Mouse (Mus musculus) thymus, adult 2 months (tissue): ENCODE results near the gene Rbbp9. TPM values are rescaled to one million over a fixed set of nuclear protein-coding genes. Genes with fewer than 3 reads are reported as not detected.

Experiments used
- DNase-seq: peaks from one replicate; pipeline ENCODE4 v3.0.0; 2021
- H3K27ac ChIP-seq: fragments of 200-500 bp; 2 replicates; pipeline ENCODE4 v1.5.1; 2012; ENCODE audit warnings: low read length, control low read depth; ENCODE audit not compliant: control insufficient read depth, insufficient read depth
- H3K27me3 ChIP-seq: fragments of 200-500 bp; 2 replicates; pipeline ENCODE4 v1.6.1; 2012; ENCODE audit warnings: mild to moderate bottlenecking, low read length, moderate library complexity, mixed read lengths; ENCODE audit not compliant: control insufficient read depth, insufficient read depth
- H3K36me3 ChIP-seq: fragments of 200-500 bp; 2 replicates; pipeline ENCODE4 v1.6.1; 2012; ENCODE audit warnings: mild to moderate bottlenecking, low read length, moderate library complexity; ENCODE audit not compliant: control insufficient read depth, insufficient read depth
- H3K4me1 ChIP-seq: fragments of 200-500 bp; replicated peaks from 2 replicates; pipeline ENCODE4 v1.6.1; 2012; ENCODE audit warnings: low read length; ENCODE audit not compliant: control insufficient read depth, insufficient read depth
- H3K4me3 ChIP-seq: fragments of 200-500 bp; 2 replicates; pipeline ENCODE4 v1.5.1; 2012; ENCODE audit warnings: mild to moderate bottlenecking, low read length, control low read depth, moderate library complexity; ENCODE audit not compliant: control insufficient read depth, insufficient read depth
- CTCF ChIP-seq: fragments of 200-500 bp; IDR thresholded peaks from 2 replicates; pipeline ENCODE4 v1.5.1; 2012; ENCODE audit warnings: mild to moderate bottlenecking, control low read depth, low read length, moderate library complexity, borderline replicate concordance; ENCODE audit not compliant: control insufficient read depth, poor library complexity, insufficient read depth; ENCODE audit errors: extremely low read depth
- POLR2A ChIP-seq: fragments of 200-500 bp; IDR thresholded peaks from 2 replicates; pipeline ENCODE4 v1.6.1; 2012; ENCODE audit warnings: mild to moderate bottlenecking, low read length, control low read depth, moderate library complexity; ENCODE audit not compliant: control insufficient read depth, poor library complexity, insufficient read depth; ENCODE audit errors: extremely low read depth
- WGBS: fragments of 180-500 bp; shearing (Covaris S2); methylation state at CpG from one replicate; pipeline ENCODE4 v1.1.7; 2018; 5-methylcytosine and 5-hydroxymethylcytosine counted together
- polyA plus RNA-seq: library from polyadenylated mRNA; depleted of rRNA; stranded (reverse); fragments of >200 nt; gene quantifications from 2 replicates; pipeline ENCODE4 v1.2.3, GENCODE M21; 2012; rRNA removed

Rbbp9 gene
- polyA plus RNA-seq, 1 experiment = 5.1 TPM

GRCm38 (mm10) chr2:144519772-144520171 lies 30.9 kb downstream of the Rbbp9 start:
- Histone ChIP-seq H3K27me3 (no peaks in the 10 kb centered on the region), H3K4me1 (no peaks in the 10 kb centered on the region), H3K4me3 (no peak overlapping the region), H3K36me3 (no peaks in the 10 kb centered on the region), H3K27ac (no peak overlapping the region)
- no peak for DNase-seq
- 80% methylated on average over 3 of the region's 3 CpGs for WGBS
- TF ChIP-seq CTCF (no peak), POLR2A (no peak)

GRCm38 (mm10) chr2:144514619-144515018 lies 36.0 kb downstream of the Rbbp9 start:
- Histone ChIP-seq H3K27ac (no peak overlapping the region), H3K36me3 (no peaks in the 10 kb centered on the region), H3K4me1 (no peaks in the 10 kb centered on the region), H3K27me3 (no peaks in the 10 kb centered on the region), H3K4me3 (no peak overlapping the region)
- WGBS = 87% methylated on average over 3 of the region's 3 CpGs
- TF ChIP-seq CTCF (no peak), POLR2A (no peak)
- no peak for DNase-seq

DNA sequence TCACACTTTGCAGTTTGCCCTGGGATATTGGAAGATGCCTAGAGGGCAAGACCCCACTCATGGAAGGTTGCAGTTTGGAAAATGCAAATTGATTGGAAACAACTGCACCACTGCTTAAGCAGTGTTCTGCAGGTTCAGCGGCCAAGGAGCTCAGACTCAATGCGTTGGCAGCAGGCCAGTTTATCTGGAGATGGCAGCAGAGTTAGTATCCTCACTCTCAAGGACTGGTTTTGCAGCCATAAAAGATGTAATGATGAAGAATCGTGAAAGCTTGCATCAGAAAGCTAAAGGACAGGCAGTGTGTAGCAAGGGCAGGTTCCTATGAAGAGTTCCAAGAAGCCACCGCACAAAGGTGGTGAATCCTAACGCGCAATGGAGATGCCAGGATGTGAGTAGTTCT lies 48.5 kb downstream of the Rbbp9 start:
- no peak overlapping the region for H3K27ac ChIP-seq
- no peak for DNase-seq
- no peaks in the 10 kb centered on the region for H3K27me3 ChIP-seq
- 90% methylated on average over 6 of the region's 6 CpGs for WGBS
- H3K4me3 ChIP-seq = no peak overlapping the region
- no peaks in the 10 kb centered on the region for H3K4me1 ChIP-seq
- H3K36me3 ChIP-seq = no peaks in the 10 kb centered on the region
- TF ChIP-seq CTCF (no peak), POLR2A (no peak)

Other genes starting within 250 kb of the Rbbp9 start
- 0.71 and 0.93 TPM in 2 replicates for gene Ovol2, start 218.7 kb downstream of the Rbbp9 start, polyA plus RNA-seq
- 30.2 and 34.8 TPM in 2 replicates for gene Kat14, start 181.9 kb downstream of the Rbbp9 start, polyA plus RNA-seq
- not detected in 2 replicates for gene Pet117, start 181.9 kb downstream of the Rbbp9 start, polyA plus RNA-seq
- 0.27 and 0.40 TPM in 2 replicates for gene Dzank1, start 23.5 kb downstream of the Rbbp9 start, polyA plus RNA-seq
- gene Polr3f, start 23.2 kb downstream of the Rbbp9 start, polyA plus RNA-seq = 10.3 and 10.6 TPM in 2 replicates
- 56.7 and 59.3 TPM in 2 replicates for gene Sec23b, start 5.4 kb upstream of the Rbbp9 start, polyA plus RNA-seq
- 2.7 and 4.5 TPM in 2 replicates for gene Smim26, start 43.2 kb upstream of the Rbbp9 start, polyA plus RNA-seq
- 7.7 and 8.4 TPM in 2 replicates for gene Dtd1, start 49.0 kb upstream of the Rbbp9 start, polyA plus RNA-seq